Mouse (Mus musculus): ENCODE measurements around the gene Elmsan1.

- TF ChIP-seq MXI1 (IDR thresholded peaks at IDR 0.05; ENCODE audit: low read depth, low read length) (no peak), TCF12 (IDR thresholded peaks at IDR 0.05; ENCODE audit: low read depth, low read length) (no peak), BHLHE40 (IDR thresholded peaks at IDR 0.05; ENCODE audit: low read depth, low read length) (no peak), MAX (IDR thresholded peaks at IDR 0.05; ENCODE audit: low read length) (no peak), EP300 (IDR thresholded peaks at IDR 0.05; ENCODE audit: low read length) (no peak)
Observed at GRCm38 (mm10) chr12:84174190-84174811, 44.4 kb downstream of the Elmsan1 start.
